Comparison of ENCODE assay signal across 14 mouse cellular contexts in genomic region chr1:170455910-170456700, GRCm38 (mm10).
"Had no signal": no experiment of that assay in that cellular context is flagged by ENCODE, and none has a peak within 500 bp of the region (broad histone marks: within the 10 kb centered on the region; RNA-seq: fewer than 3 reads in every experiment).

No protein-coding gene starts in this region.

- ATAC-seq: lung, postnatal 0 days; midbrain, embryonic 15.5 days had no signal

- H3K27me3 ChIP-seq: limb, embryonic 12.5 days; liver, embryonic 15.5 days; midbrain, embryonic 15.5 days had no signal

- H3K4me1 ChIP-seq: limb, embryonic 12.5 days had no signal

- H3K4me2 ChIP-seq: limb, embryonic 12.5 days; liver, embryonic 15.5 days; midbrain, embryonic 11.5 days; midbrain, embryonic 15.5 days had no signal

- H3K4me3 ChIP-seq: limb, embryonic 12.5 days; liver, embryonic 15.5 days; midbrain, embryonic 15.5 days had no signal

- H3K27ac ChIP-seq: kidney, postnatal 0 days; limb, embryonic 12.5 days; liver, embryonic 15.5 days; midbrain, embryonic 15.5 days had no signal

- H3K9me3 ChIP-seq: liver, embryonic 15.5 days; midbrain, embryonic 15.5 days had no signal

- DNase-seq: kidney, adult 8-10 months; layer of hippocampus, adult 9-11 months; layer of hippocampus, postnatal 36 days; liver; lung, adult 2 months; lung, postnatal 36 days; right cerebral cortex, postnatal 14 days; thymus, postnatal 36 days had no signal

- H3K36me3 ChIP-seq: limb, embryonic 12.5 days; liver, embryonic 15.5 days; midbrain, embryonic 15.5 days had no signal

- H3K9ac ChIP-seq: limb, embryonic 12.5 days; liver, embryonic 15.5 days; midbrain, embryonic 15.5 days had no signal
